8 mouse cellular contexts compared by ENCODE assay signal in the genomic region with DNA sequence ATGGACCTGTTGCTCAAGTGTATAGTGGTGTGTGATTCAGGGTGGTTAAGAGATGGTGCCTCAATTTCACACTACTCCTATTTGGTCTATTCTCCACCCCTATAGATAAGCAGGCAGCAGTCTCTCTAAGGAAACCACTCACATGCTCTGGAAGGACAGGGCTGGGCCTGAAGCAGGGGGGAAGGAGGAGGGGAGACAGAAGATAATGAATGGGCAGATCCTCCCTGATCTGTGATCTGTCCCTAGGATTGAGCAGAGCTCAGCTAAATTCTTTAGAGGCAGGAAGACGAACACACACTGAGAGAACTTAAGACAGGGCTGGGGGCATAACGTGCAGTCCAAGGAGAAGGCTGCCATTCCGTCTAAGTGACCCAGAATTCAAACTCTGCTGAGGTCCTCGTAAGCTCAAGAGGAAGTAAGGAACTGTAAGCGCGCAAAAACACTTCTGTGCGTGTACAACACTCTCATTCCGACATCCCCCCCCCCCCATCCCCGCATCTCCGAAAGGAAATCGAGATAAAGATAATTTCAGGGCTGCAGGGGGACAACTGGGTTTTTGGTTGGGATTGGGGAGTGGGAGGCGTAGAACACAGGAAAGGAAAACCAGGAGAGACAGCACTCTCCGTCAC. TPM values are rescaled to one million over a fixed set of nuclear protein-coding genes. Genes with fewer than 3 reads are reported as not detected.
DNase-seq lines count a peak whose midpoint lies in the region; ATAC-seq and TF ChIP-seq lines count a peak whose summit lies in the region.

No protein-coding gene starts in this region.

- no peak for DNase-seq in lung, embryonic 14.5 days
- no peak for DNase-seq in lung, postnatal 10 days
- DNase-seq in c-Kit-positive CD71-positive TER-119-negative erythroid progenitor cells, embryonic 14.5 days (ENCODE audit: low read depth): peak; percentile 82
- DNase-seq in midbrain, embryonic 10.5 days (ENCODE audit: low spot score): no peak
- no peak for DNase-seq in ovary, postnatal 36 days (ENCODE audit: low spot score)
- no peak for DNase-seq in gastrocnemius, adult 8-10 months (ENCODE audit: low spot score in 2 of 2)

- peak overlapping the region; percentile 84 for H3K4me2 ChIP-seq in lung, embryonic 14.5 days
- H3K4me2 ChIP-seq in hindbrain, embryonic 16.5 days (ENCODE audit: low read length): peak overlapping the region; percentile 91

- H3K9me3 ChIP-seq in lung, embryonic 14.5 days (ENCODE audit: low read depth, low read length): no peaks in the 10 kb centered on the region
- H3K9me3 ChIP-seq in hindbrain, embryonic 16.5 days (ENCODE audit: control insufficient read depth, low read length): no peaks in the 10 kb centered on the region
- no peaks in the 10 kb centered on the region for H3K9me3 ChIP-seq in midbrain, embryonic 10.5 days (replicated peaks)

- peak overlapping the region; percentile 90 for H3K9ac ChIP-seq in lung, embryonic 14.5 days
- peak overlapping the region; percentile 80 for H3K9ac ChIP-seq in hindbrain, embryonic 16.5 days (ENCODE audit: low read depth, low read length)

- peaks cover 6% of the 10 kb centered on the region for H3K4me1 ChIP-seq in lung, embryonic 14.5 days (ENCODE audit: insufficient read depth)
- peaks cover 18% of the 10 kb centered on the region for H3K4me1 ChIP-seq in hindbrain, embryonic 16.5 days (ENCODE audit: control insufficient read depth, insufficient read depth, low read depth, low read length)
- peaks cover 29% of the 10 kb centered on the region for H3K4me1 ChIP-seq in midbrain, embryonic 10.5 days

- 1% methylated on average over 13 of the region's 13 CpGs for WGBS in lung, embryonic 14.5 days
- WGBS in hindbrain, embryonic 16.5 days: 3% methylated on average over 13 of the region's 13 CpGs
- WGBS in midbrain, embryonic 10.5 days: 4% methylated on average over 13 of the region's 13 CpGs

- no peaks in the 10 kb centered on the region for H3K27me3 ChIP-seq in lung, embryonic 14.5 days (ENCODE audit: insufficient read depth, low read length)
- no peaks in the 10 kb centered on the region for H3K27me3 ChIP-seq in hindbrain, embryonic 16.5 days (replicated peaks; ENCODE audit: control insufficient read depth, insufficient read depth, low read length)
- H3K27me3 ChIP-seq in midbrain, embryonic 10.5 days (ENCODE audit: low read depth, poor library complexity, severe bottlenecking): no peaks in the 10 kb centered on the region

- TF ChIP-seq CTCF in lung, embryonic 14.5 days (IDR thresholded peaks at IDR 0.05; ENCODE audit: low read depth): no peak

- peak overlapping the region; percentile 56; the same call in 1 of the 2 replicates for H3K27ac ChIP-seq in lung, embryonic 14.5 days (ENCODE audit: low read depth)
- peak overlapping the region; percentile 37; the same call in 1 of the 2 replicates for H3K27ac ChIP-seq in hindbrain, embryonic 16.5 days (ENCODE audit: low read depth, low read length)
- peak overlapping the region; percentile 90 for H3K27ac ChIP-seq in midbrain, embryonic 10.5 days (replicated peaks)

- ATAC-seq in lung, embryonic 14.5 days (ENCODE audit: insufficient read depth): no peak
- ATAC-seq in hindbrain, embryonic 16.5 days: no peak
- ATAC-seq in activated CD4-positive, CD25-positive, alpha-beta regulatory T cell, adult 4 months: no peak

- peak overlapping the region; percentile 90 for H3K4me3 ChIP-seq in lung, embryonic 14.5 days (ENCODE audit: low read depth, low read length)
- peak overlapping the region; percentile 57 for H3K4me3 ChIP-seq in hindbrain, embryonic 16.5 days (ENCODE audit: low read length)
- H3K4me3 ChIP-seq in midbrain, embryonic 10.5 days: peak overlapping the region; percentile 98

- 0 out of 2 replicates have a peak, but pooled peaks cover 9% of the 10 kb centered on the region for H3K36me3 ChIP-seq in lung, embryonic 14.5 days (ENCODE audit: insufficient read depth)
- peaks cover 7% of the 10 kb centered on the region for H3K36me3 ChIP-seq in hindbrain, embryonic 16.5 days (ENCODE audit: control insufficient read depth, insufficient read depth, low read length)
- H3K36me3 ChIP-seq in midbrain, embryonic 10.5 days: peaks cover 28% of the 10 kb centered on the region

RNA-seq across cellular contexts. Expression of gene Rab5c, which starts 0.8 kb away (rescaled TPM):
- polyA plus RNA-seq in lung, embryonic 14.5 days (2014; fragmentation: Nextera tagmentation; extraction: Ambion mirVana): 49.9 and 51.3 TPM in 2 replicates
- 43.7 and 43.8 TPM in 2 replicates for polyA plus RNA-seq in hindbrain, embryonic 16.5 days (2015; fragmentation: Nextera tagmentation; extraction: Ambion mirVana)
- 14.8 and 15.4 TPM in 2 replicates for polyA plus RNA-seq in midbrain, embryonic 10.5 days (2016; fragmentation: Nextera tagmentation; extraction: Ambion mirVana)
- polyA plus RNA-seq in activated CD4-positive, CD25-positive, alpha-beta regulatory T cell, adult 4 months (2017; shearing (Covaris generic)): 10 to 100 TPM; 29.0 to 44.1 TPM
- total RNA-seq in gastrocnemius, adult 8-10 months (2022): 10 to 100 TPM; 41.4 to 50.9 (median 42.2) TPM

RNA-seq across cellular contexts. Expression of gene Kcnh4, which starts 22.5 kb away (rescaled TPM):
- polyA plus RNA-seq in lung, embryonic 14.5 days (2014; fragmentation: Nextera tagmentation; extraction: Ambion mirVana): not detected in 2 replicates
- polyA plus RNA-seq in hindbrain, embryonic 16.5 days (2015; fragmentation: Nextera tagmentation; extraction: Ambion mirVana): 8.9 and 10.0 TPM in 2 replicates
- polyA plus RNA-seq in midbrain, embryonic 10.5 days (2016; fragmentation: Nextera tagmentation; extraction: Ambion mirVana): 1.1 and 2.6 TPM in 2 replicates
- under 1 TPM; 0.11 to 0.34 TPM for polyA plus RNA-seq in activated CD4-positive, CD25-positive, alpha-beta regulatory T cell, adult 4 months (2017; shearing (Covaris generic))
- not detected for total RNA-seq in gastrocnemius, adult 8-10 months (2022)

RNA-seq across cellular contexts. Expression of gene Hspb9, which starts 23.6 kb away (rescaled TPM):
- polyA plus RNA-seq in lung, embryonic 14.5 days (2014; fragmentation: Nextera tagmentation; extraction: Ambion mirVana): 0.46 and 0.97 TPM in 2 replicates
- polyA plus RNA-seq in hindbrain, embryonic 16.5 days (2015; fragmentation: Nextera tagmentation; extraction: Ambion mirVana): 0.34 TPM in 1 of 2 replicates, not detected in the other
- polyA plus RNA-seq in midbrain, embryonic 10.5 days (2016; fragmentation: Nextera tagmentation; extraction: Ambion mirVana): 0.26 and 0.29 TPM in 2 replicates
- under 1 TPM; 0.70 to 0.78 TPM for polyA plus RNA-seq in activated CD4-positive, CD25-positive, alpha-beta regulatory T cell, adult 4 months (2017; shearing (Covaris generic))
- not detected for total RNA-seq in gastrocnemius, adult 8-10 months (2022)

RNA-seq across cellular contexts. Expression of gene Kat2a, which starts 25.0 kb away (rescaled TPM):
- polyA plus RNA-seq in lung, embryonic 14.5 days (2014; fragmentation: Nextera tagmentation; extraction: Ambion mirVana): 68.9 and 73.6 TPM in 2 replicates
- polyA plus RNA-seq in hindbrain, embryonic 16.5 days (2015; fragmentation: Nextera tagmentation; extraction: Ambion mirVana): 62.2 and 67.8 TPM in 2 replicates
- 66.6 and 72.2 TPM in 2 replicates for polyA plus RNA-seq in midbrain, embryonic 10.5 days (2016; fragmentation: Nextera tagmentation; extraction: Ambion mirVana)
- polyA plus RNA-seq in activated CD4-positive, CD25-positive, alpha-beta regulatory T cell, adult 4 months (2017; shearing (Covaris generic)): 10 to 100 TPM; 11.2 to 13.3 TPM
- 10 to 100 TPM in 2 of 4 experiments, 1 to 10 TPM in 2; 9.0 to 11.1 (median 10.1) TPM for total RNA-seq in gastrocnemius, adult 8-10 months (2022)

RNA-seq across cellular contexts. Expression of gene Hcrt, which starts 25.5 kb away (rescaled TPM):
- not detected in 2 replicates for polyA plus RNA-seq in lung, embryonic 14.5 days (2014; fragmentation: Nextera tagmentation; extraction: Ambion mirVana)
- 0.48 and 0.59 TPM in 2 replicates for polyA plus RNA-seq in hindbrain, embryonic 16.5 days (2015; fragmentation: Nextera tagmentation; extraction: Ambion mirVana)
- 0.26 TPM in 1 of 2 replicates, not detected in the other for polyA plus RNA-seq in midbrain, embryonic 10.5 days (2016; fragmentation: Nextera tagmentation; extraction: Ambion mirVana)
- polyA plus RNA-seq in activated CD4-positive, CD25-positive, alpha-beta regulatory T cell, adult 4 months (2017; shearing (Covaris generic)): not detected
- not detected for total RNA-seq in gastrocnemius, adult 8-10 months (2022)

Comparison
In these comparisons a context has a peak if more than half of its experiments do, and no peak if none do; other contexts are left out.
1. H3K27ac ChIP-seq: peak in every context shown above with its lines; median percentile 90 in midbrain, embryonic 10.5 days; 56 in lung, embryonic 14.5 days; 37 in hindbrain, embryonic 16.5 days.